Mouse (Mus musculus) MEL (cell line): Measurements from ENCODE around the gene Tnfsf4. TPM values are rescaled to one million over a fixed set of nuclear protein-coding genes. Genes with fewer than 3 reads are reported as not detected.

ENCODE experiments used
- DNase-seq: peaks from one replicate; pipeline ENCODE4 v3.0.0; 2011; ENCODE audit warnings: low read depth, low spot score
- H3K27ac ChIP-seq: 2 replicates; pipeline ENCODE4 v1.5.1; 2012; ENCODE audit warnings: low read depth, mild to moderate bottlenecking, control low read depth, low read length, moderate library complexity; ENCODE audit not compliant: control insufficient read depth
- H3K27me3 ChIP-seq, 2 experiments: fragments of 150-350 bp in 1 of 2; sonication (generic) in 1 of 2; 2 replicates each; pipeline ENCODE4 v1.6.1; 2012; ENCODE audit warnings: low read length in 2 of 2, mild to moderate bottlenecking in 2 of 2, improper control_type of control experiment in 1 of 2, moderate library complexity in 1 of 2; ENCODE audit not compliant: insufficient read depth in 2 of 2, control insufficient read depth in 1 of 2
- H3K36me3 ChIP-seq, 2 experiments: 2 replicates each; pipeline ENCODE4 v1.6.1; 2012 to 2014; ENCODE audit warnings: low read length in 2 of 2, improper control_type of control experiment in 1 of 2, inconsistent platforms in 1 of 2, mild to moderate bottlenecking in 1 of 2; ENCODE audit not compliant: insufficient read depth in 2 of 2, control insufficient read depth in 1 of 2
- H3K4me1 ChIP-seq, 2 experiments: fragments of 150-350 bp in 1 of 2; sonication (generic) in 1 of 2; 2 replicates each; pipeline ENCODE4 v1.6.1; 2012; ENCODE audit warnings: low read length in 2 of 2, improper control_type of control experiment in 1 of 2, mild to moderate bottlenecking in 1 of 2; ENCODE audit not compliant: insufficient read depth in 2 of 2, control insufficient read depth in 1 of 2
- H3K4me3 ChIP-seq, 2 experiments: fragments of 150-350 bp in 1 of 2; sonication (generic) in 1 of 2; 2 replicates each; pipeline ENCODE4 v1.5.1; 2012; ENCODE audit warnings: low read depth in 2 of 2, low read length in 2 of 2, mild to moderate bottlenecking in 2 of 2, moderate library complexity in 2 of 2, control low read depth in 1 of 2, improper control_type of control experiment in 1 of 2; ENCODE audit not compliant: control insufficient read depth in 1 of 2, insufficient read depth in 1 of 2
- H3K79me2 ChIP-seq: 2 replicates; pipeline ENCODE4 v1.6.1; 2012; ENCODE audit warnings: mild to moderate bottlenecking, low read length, moderate library complexity; ENCODE audit not compliant: control insufficient read depth, poor library complexity, insufficient read depth
- H3K9ac ChIP-seq: 2 replicates; pipeline ENCODE4 v1.6.1; 2012; ENCODE audit warnings: low read depth, mild to moderate bottlenecking, control low read depth, low read length, moderate library complexity; ENCODE audit not compliant: control insufficient read depth, poor library complexity, severe bottlenecking
- H3K9me3 ChIP-seq: fragments of 150-350 bp; sonication (generic); replicated peaks from 2 replicates; pipeline ENCODE4 v1.6.1; 2012; ENCODE audit warnings: mild to moderate bottlenecking, low read length, improper control_type of control experiment, moderate library complexity; ENCODE audit not compliant: insufficient read depth
- BHLHE40 ChIP-seq: IDR thresholded peaks from 2 replicates; pipeline ENCODE4 v1.6.1; 2012; ENCODE audit warnings: low read depth, mild to moderate bottlenecking, inconsistent platforms, low read length, improper control_type of control experiment, borderline replicate concordance
- E2F4 ChIP-seq: IDR thresholded peaks from 2 replicates; pipeline ENCODE4 v1.6.1; 2011; ENCODE audit warnings: low read depth, low read length, improper control_type of control experiment, borderline replicate concordance
- EP300 ChIP-seq, 2 experiments: IDR thresholded peaks; 2 replicates each; pipeline ENCODE4 v1.6.1; 2011; ENCODE audit warnings: improper control_type of control experiment in 2 of 2, low read length in 2 of 2, low read depth in 1 of 2, mild to moderate bottlenecking in 1 of 2
- ETS1 ChIP-seq: IDR thresholded peaks from 2 replicates; pipeline ENCODE4 v1.6.1; 2012; ENCODE audit warnings: low read depth, mild to moderate bottlenecking, inconsistent platforms, low read length, improper control_type of control experiment, moderate library complexity
- GABPA ChIP-seq: IDR thresholded peaks from 2 replicates; pipeline ENCODE4 v1.6.1; 2012; ENCODE audit warnings: low read depth, mild to moderate bottlenecking, inconsistent platforms, low read length, improper control_type of control experiment, moderate library complexity
- HCFC1 ChIP-seq: IDR thresholded peaks from 2 replicates; pipeline ENCODE4 v1.6.1; 2012; ENCODE audit warnings: low read depth, mild to moderate bottlenecking, inconsistent platforms, low read length, improper control_type of control experiment, moderate library complexity
- MAFK ChIP-seq: IDR thresholded peaks from 2 replicates; pipeline ENCODE4 v1.6.1; 2011; ENCODE audit warnings: low read depth, mild to moderate bottlenecking, low read length, improper control_type of control experiment, borderline replicate concordance
- MAX ChIP-seq: IDR thresholded peaks from 2 replicates; pipeline ENCODE4 v1.6.1; 2011; ENCODE audit warnings: low read length, improper control_type of control experiment
- MEF2A ChIP-seq: IDR thresholded peaks from 2 replicates; pipeline ENCODE4 v1.6.1; 2014; ENCODE audit warnings: low read depth, mild to moderate bottlenecking, inconsistent platforms, low read length, improper control_type of control experiment; ENCODE audit not compliant: poor library complexity, insufficient replicate concordance, severe bottlenecking; ENCODE audit errors: extremely low read depth
- MYC ChIP-seq: IDR thresholded peaks from 2 replicates; pipeline ENCODE4 v1.6.1; 2011; ENCODE audit warnings: low read depth, mild to moderate bottlenecking, low read length, improper control_type of control experiment, moderate library complexity
- POLR2A ChIP-seq, 2 experiments: IDR thresholded peaks; 2 replicates each; pipeline ENCODE4 v1.6.1; 2011 to 2012; ENCODE audit warnings: low read length in 2 of 2, mild to moderate bottlenecking in 2 of 2, control low read depth in 1 of 2, improper control_type of control experiment in 1 of 2, low read depth in 1 of 2, moderate library complexity in 1 of 2; ENCODE audit not compliant: control insufficient read depth in 1 of 2, insufficient read depth in 1 of 2, poor library complexity in 1 of 2
- POLR2AphosphoS5 ChIP-seq: IDR thresholded peaks from 2 replicates; pipeline ENCODE4 v1.6.1; 2012; ENCODE audit warnings: low read depth, borderline replicate concordance, mild to moderate bottlenecking, inconsistent platforms, low read length, moderate library complexity, mixed read lengths
- RAD21 ChIP-seq: IDR thresholded peaks from 2 replicates; pipeline ENCODE4 v1.6.1; 2011; ENCODE audit warnings: mild to moderate bottlenecking, low read depth, low read length, improper control_type of control experiment
- SIN3A ChIP-seq: IDR thresholded peaks from 2 replicates; pipeline ENCODE4 v1.6.1; 2012; ENCODE audit warnings: low read length, improper control_type of control experiment, inconsistent platforms
- SMC3 ChIP-seq: IDR thresholded peaks from 2 replicates; pipeline ENCODE4 v1.6.1; 2011; ENCODE audit warnings: low read depth, low read length, improper control_type of control experiment
- TAL1 ChIP-seq: IDR thresholded peaks from 2 replicates; pipeline ENCODE4 v1.6.1; 2012; ENCODE audit warnings: mild to moderate bottlenecking, inconsistent platforms, low read length, moderate library complexity, mixed read lengths
- UBTF ChIP-seq: IDR thresholded peaks from 2 replicates; pipeline ENCODE4 v1.6.1; 2012; ENCODE audit warnings: low read depth, mild to moderate bottlenecking, inconsistent platforms, low read length, improper control_type of control experiment, moderate library complexity, borderline replicate concordance; ENCODE audit not compliant: insufficient read depth
- ZC3H11A ChIP-seq: IDR thresholded peaks from 2 replicates; pipeline ENCODE4 v1.6.1; 2012; ENCODE audit warnings: low read depth, mild to moderate bottlenecking, inconsistent platforms, low read length, improper control_type of control experiment
- ZKSCAN1 ChIP-seq: IDR thresholded peaks from 2 replicates; pipeline ENCODE4 v1.6.1; 2012; ENCODE audit warnings: low read depth, mild to moderate bottlenecking, inconsistent platforms, low read length, improper control_type of control experiment, moderate library complexity
- ZMIZ1 ChIP-seq: IDR thresholded peaks from 2 replicates; pipeline ENCODE4 v1.6.1; 2012; ENCODE audit warnings: low read depth, mild to moderate bottlenecking, inconsistent platforms, low read length, improper control_type of control experiment, moderate library complexity
- ZNF384 ChIP-seq: IDR thresholded peaks from 2 replicates; pipeline ENCODE4 v1.6.1; 2012; ENCODE audit warnings: low read depth, mild to moderate bottlenecking, inconsistent platforms, low read length, improper control_type of control experiment
- polyA plus RNA-seq, 2 experiments: library from polyadenylated mRNA; stranded (reverse) in 1 of 2; unstranded in 1 of 2; fragments of >175 nt in 1 of 2; fragments of >200 nt in 1 of 2; gene quantifications; 2 replicates each; pipeline versions ENCODE4 v1.2.1 to v1.2.4; 2012; ENCODE audit warnings: low replicate concordance in 2 of 2, low read depth in 1 of 2; ENCODE audit not compliant: insufficient read length in 2 of 2, insufficient read depth in 1 of 2, missing spikeins in 1 of 2
- total RNA-seq: library from RNA; depleted of rRNA; stranded (reverse); fragments of 300-350 nt; gene quantifications from 2 replicates; pipeline ENCODE4 v1.2.3, GENCODE M21; 2012; rRNA removed

Gene Tnfsf4
- total RNA-seq (not detected in 2 replicates), polyA plus RNA-seq (not detected)

- DNase-seq: no peak
- no peak within 1 kb of the TSS for H3K9ac ChIP-seq
- H3K36me3 ChIP-seq: no peaks in the 10 kb centered on the region
- H3K79me2 ChIP-seq: no peaks in the 10 kb centered on the region
- H3K27ac ChIP-seq: no peak within 1 kb of the TSS
- no peak within 1 kb of the TSS for H3K4me3 ChIP-seq
- H3K27me3 ChIP-seq: no peaks in the 10 kb centered on the region; a peak in 1 of 4 replicates
- H3K4me1 ChIP-seq: no peaks in the 10 kb centered on the region
- no peaks in the 10 kb centered on the region for H3K9me3 ChIP-seq
- no peak for TF ChIP-seq MEF2A
- no peak for TF ChIP-seq GABPA
- TF ChIP-seq BHLHE40: no peak
- TF ChIP-seq POLR2A (IDR thresholded peaks at IDR 0.05; ENCODE audit: control insufficient read depth in 1 of 2, insufficient read depth in 1 of 2, low read depth in 1 of 2, low read length in 2 of 2, poor library complexity in 1 of 2): no peak
- TF ChIP-seq RAD21: no peak
- no peak for TF ChIP-seq E2F4
- no peak for TF ChIP-seq UBTF
- TF ChIP-seq ZC3H11A: no peak
- TF ChIP-seq ZMIZ1: no peak
- no peak for TF ChIP-seq MAX
- TF ChIP-seq SIN3A: no peak
- TF ChIP-seq MYC: no peak
- no peak for TF ChIP-seq ZKSCAN1
- no peak for TF ChIP-seq ETS1
- TF ChIP-seq MAFK: no peak
- no peak for TF ChIP-seq SMC3
These were observed at the start of gene Tnfsf4 for GRCm38 (mm10) chr1:161394931-161395459. Gene Tnfsf4 (plus strand): TSS chr1:161395409.

GRCm38 (mm10) chr1:161350981-161351380 is 44.2 kb upstream of the Tnfsf4 start:
- TF ChIP-seq ZNF384 (no peak), ETS1 (no peak), TAL1 (no peak), UBTF (no peak), HCFC1 (no peak), POLR2AphosphoS5 (no peak), EP300 (IDR thresholded peaks at IDR 0.05; ENCODE audit: low read depth in 1 of 2, low read length in 2 of 2) (no peak), ZKSCAN1 (no peak)
- Histone ChIP-seq H3K27me3 (peaks cover 0 to 1% of the 10 kb centered on the region in 2 experiments; a peak in 3 of 4 replicates), H3K79me2 (no peaks in the 10 kb centered on the region), H3K4me1 (no peaks in the 10 kb centered on the region), H3K9ac (no peak overlapping the region), H3K4me3 (no peak overlapping the region), H3K27ac (no peak overlapping the region), H3K36me3 (no peaks in the 10 kb centered on the region), H3K9me3 (no peaks in the 10 kb centered on the region)
- no peak for DNase-seq
